Mouse (Mus musculus) hindbrain, embryonic 15.5 days (tissue): ENCODE measurements around the gene Dnajc2. TPM values are rescaled to one million over a fixed set of nuclear protein-coding genes. Genes with fewer than 3 reads are reported as not detected.

Source experiments
- ATAC-seq: fragments of 200-750 bp; cut with Nextera tagmentation; 2 replicates; pipeline ENCODE4 v1.8.0; 2017; ENCODE audit warnings: low read depth, moderate number of reproducible peaks, moderate TSS enrichment; ENCODE audit not compliant: low FRiP score
- H3K27ac ChIP-seq: fragments of 300-500 bp; sonication (generic); replicated peaks from 2 replicates; pipeline ENCODE4 v1.5.1; 2015; ENCODE audit warnings: mild to moderate bottlenecking, inconsistent platforms
- H3K27me3 ChIP-seq: fragments of 300-500 bp; sonication (generic); 2 replicates; pipeline ENCODE4 v1.6.1; 2015; ENCODE audit warnings: control low read depth, inconsistent platforms
- H3K36me3 ChIP-seq: fragments of 300-500 bp; sonication (generic); 2 replicates; pipeline ENCODE4 v1.6.1; 2015; ENCODE audit warnings: control low read depth, inconsistent platforms
- H3K4me1 ChIP-seq: fragments of 300-500 bp; sonication (generic); replicated peaks from 2 replicates; pipeline ENCODE4 v1.6.1; 2015; ENCODE audit warnings: control low read depth, inconsistent platforms
- H3K4me2 ChIP-seq: fragments of 300-500 bp; sonication (generic); 2 replicates; pipeline ENCODE4 v1.6.1; 2015; ENCODE audit warnings: moderate library complexity, mild to moderate bottlenecking, inconsistent platforms
- H3K4me3 ChIP-seq: fragments of 300-500 bp; sonication (generic); 2 replicates; pipeline ENCODE4 v1.5.1; 2015; ENCODE audit warnings: mild to moderate bottlenecking, inconsistent platforms
- H3K9ac ChIP-seq: fragments of 300-500 bp; sonication (generic); 2 replicates; pipeline ENCODE4 v1.6.1; 2015; ENCODE audit warnings: inconsistent platforms
- H3K9me3 ChIP-seq: fragments of 300-500 bp; sonication (generic); 2 replicates; pipeline ENCODE4 v1.6.1; 2016; ENCODE audit warnings: control low read depth, inconsistent platforms
- WGBS: fragments of 180-500 bp; shearing (Covaris S2); methylation state at CpG from one replicate; pipeline ENCODE4 v1.1.7; 2015; 5-methylcytosine and 5-hydroxymethylcytosine counted together
- polyA plus RNA-seq: library from polyadenylated mRNA; unstranded; fragments of >200 nt; fragmentation: Nextera tagmentation; extraction: Ambion mirVana; gene quantifications from 2 replicates; pipeline ENCODE4 v1.2.1, GENCODE M21; 2015

The Dnajc2 gene
- polyA plus RNA-seq, 1 experiment from 2014 or later, result 64.1 TPM

DNA sequence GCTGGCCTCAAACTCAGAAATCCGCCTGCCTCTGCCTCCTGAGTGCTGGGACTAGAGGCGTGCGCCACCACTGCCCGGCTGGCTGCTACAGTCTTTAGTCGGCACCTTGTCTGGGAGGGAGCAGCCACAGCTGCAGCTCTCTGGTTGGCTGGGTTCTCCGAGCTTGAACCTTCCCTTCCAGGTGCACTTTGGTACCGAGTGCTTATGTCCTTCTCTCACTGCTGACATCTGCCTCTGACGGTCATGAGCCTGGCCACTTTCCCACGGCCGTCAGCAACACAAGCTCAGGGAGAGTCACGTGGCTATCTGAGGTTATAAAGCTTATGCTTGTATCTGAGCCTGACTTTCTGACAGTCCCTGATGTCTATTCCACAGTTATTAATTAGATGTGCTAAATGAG, 45.9 kb downstream of the Dnajc2 start:
- ATAC-seq, result no peak
- WGBS, result 92% methylated on average over 11 of the region's 11 CpGs
- Histone ChIP-seq H3K36me3 (peaks cover 47% of the 10 kb centered on the region), H3K9ac (no peak overlapping the region), H3K27ac (no peak overlapping the region), H3K9me3 (no peaks in the 10 kb centered on the region), H3K4me1 (peaks cover 13% of the 10 kb centered on the region), H3K4me2 (no peak overlapping the region), H3K4me3 (no peak overlapping the region), H3K27me3 (no peaks in the 10 kb centered on the region)

DNA sequence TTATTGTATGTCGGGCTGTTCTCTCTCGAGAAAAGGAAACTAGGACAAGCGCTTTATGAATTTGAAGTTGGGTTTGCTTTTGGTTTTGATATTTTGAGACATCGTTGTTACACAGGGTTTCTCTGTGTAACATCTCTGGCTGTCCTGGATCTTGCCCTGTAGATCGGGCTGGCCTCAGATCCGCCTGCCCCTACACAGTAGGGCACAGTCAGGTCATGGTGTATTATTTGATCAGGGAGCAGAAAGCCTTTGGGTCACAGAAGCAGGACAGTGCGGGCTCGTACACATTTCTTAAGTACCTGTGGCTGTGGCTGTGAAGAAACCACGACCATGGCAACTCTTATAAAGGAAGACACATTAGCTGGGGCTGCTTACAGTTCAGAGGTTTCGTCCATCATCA, 47.4 kb downstream of the Dnajc2 start:
- Histone ChIP-seq H3K36me3 (peaks cover 32% of the 10 kb centered on the region), H3K9me3 (no peaks in the 10 kb centered on the region), H3K27me3 (no peaks in the 10 kb centered on the region), H3K4me2 (peak overlapping the region; percentile 87), H3K4me1 (peaks cover 25% of the 10 kb centered on the region), H3K27ac (peak overlapping the region; percentile 86; the same call in 1 of the 2 replicates), H3K4me3 (peak overlapping the region; percentile 86), H3K9ac (peak overlapping the region; percentile 92)
- ATAC-seq, result peak; percentile 13; the same call in 1 of the 2 replicates
- WGBS, result 27% methylated on average over 10 of the region's 10 CpGs

DNA sequence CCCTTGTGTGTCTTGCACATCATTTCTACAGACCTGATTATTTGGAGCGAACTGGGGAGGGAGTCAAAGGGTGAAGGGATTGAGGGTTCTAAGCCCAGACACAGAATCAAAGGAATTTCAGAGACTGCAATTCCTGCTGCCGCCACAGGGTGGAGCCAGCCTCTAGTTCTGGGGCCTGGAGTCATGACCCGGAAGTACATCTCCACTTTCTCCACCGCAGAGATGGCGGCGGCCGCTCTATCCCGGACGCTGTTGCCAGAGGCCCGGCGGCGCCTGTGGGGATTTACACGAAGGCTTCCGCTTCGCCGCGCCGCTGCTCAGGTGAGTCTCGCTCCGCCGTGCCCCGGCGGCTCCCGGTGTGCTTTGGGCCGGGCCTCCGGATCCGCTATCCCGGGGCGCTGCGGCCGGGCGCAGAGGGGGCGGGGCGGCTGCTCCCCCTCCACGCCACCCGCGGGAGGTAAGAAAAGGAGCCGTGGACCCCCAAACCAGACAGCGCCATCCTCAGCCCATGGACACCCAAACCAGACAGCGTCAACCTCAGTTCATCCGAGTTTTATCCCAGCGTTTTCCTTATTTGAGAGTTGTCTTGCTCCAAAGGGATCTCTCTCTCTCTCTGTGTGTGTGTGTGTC, 48.0 kb downstream of the Dnajc2 start, which contains the start of gene Pmpcb:
Gene Pmpcb, plus strand, starts transcription at position 186 of the 630 bp plus-strand sequence.
- WGBS, result under 1% methylated on average over 42 of the region's 42 CpGs
- no peaks in the 10 kb centered on the region for H3K9me3 ChIP-seq
- H3K27ac ChIP-seq, result peak within 1 kb of the TSS; percentile 86
- ATAC-seq, result peak; percentile 87
- H3K4me1 ChIP-seq, result peaks cover 31% of the 10 kb centered on the region
- H3K36me3 ChIP-seq, result peaks cover 26% of the 10 kb centered on the region
- H3K4me3 ChIP-seq, result peak within 1 kb of the TSS; percentile 86
- no peaks in the 10 kb centered on the region for H3K27me3 ChIP-seq
- H3K4me2 ChIP-seq, result peak within 1 kb of the TSS; percentile 87
- peak within 1 kb of the TSS; percentile 92 for H3K9ac ChIP-seq

DNA sequence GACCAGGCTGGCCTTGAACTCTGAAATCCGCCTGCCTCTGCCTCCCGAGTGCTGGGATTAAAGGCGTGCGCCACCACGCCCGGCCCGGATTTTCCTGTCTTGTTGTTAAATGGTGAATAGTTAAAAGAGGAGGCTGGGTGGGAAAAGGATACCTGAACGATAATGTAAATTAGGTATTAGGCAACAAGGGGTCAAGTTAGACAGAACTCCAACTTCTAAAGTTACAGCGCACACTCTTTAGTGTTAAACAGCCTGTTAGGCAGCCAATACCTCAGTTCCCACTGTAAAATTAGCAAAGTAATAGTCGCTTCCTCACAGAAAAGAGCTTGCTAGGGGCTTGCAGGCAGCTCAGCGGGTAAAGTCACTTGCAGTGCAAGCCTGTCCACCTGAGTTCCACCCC, 49.0 kb downstream of the Dnajc2 start:
- no peak overlapping the region for H3K9ac ChIP-seq
- no peak for ATAC-seq
- no peak overlapping the region for H3K27ac ChIP-seq
- 91% methylated on average over 11 of the region's 11 CpGs for WGBS
- H3K9me3 ChIP-seq, result no peaks in the 10 kb centered on the region
- H3K4me1 ChIP-seq, result peaks cover 32% of the 10 kb centered on the region
- H3K27me3 ChIP-seq, result no peaks in the 10 kb centered on the region
- no peak overlapping the region for H3K4me3 ChIP-seq
- peaks cover 16% of the 10 kb centered on the region for H3K36me3 ChIP-seq
- H3K4me2 ChIP-seq, result no peak overlapping the region

DNA sequence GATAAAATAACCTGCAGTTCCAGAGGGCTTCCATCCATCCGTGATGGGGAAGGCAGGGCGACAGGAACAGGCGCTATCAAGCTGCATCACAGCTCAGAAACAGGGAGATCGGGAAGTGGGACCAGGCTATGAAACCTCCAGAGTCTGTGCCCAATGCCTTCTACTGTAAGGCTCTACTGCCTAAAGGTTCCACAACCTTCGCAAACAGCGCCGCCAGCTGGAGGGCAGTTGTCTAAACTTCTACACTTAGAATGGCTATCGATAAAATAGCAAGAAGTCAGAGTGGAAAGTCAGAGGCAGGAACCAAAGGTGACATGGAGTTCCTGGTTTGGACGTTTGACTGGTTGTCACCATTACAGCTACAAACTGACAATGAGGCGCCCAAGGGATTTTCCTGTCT, 49.5 kb downstream of the Dnajc2 start:
- Histone ChIP-seq H3K27me3 (no peaks in the 10 kb centered on the region), H3K9me3 (no peaks in the 10 kb centered on the region), H3K36me3 (peaks cover 15% of the 10 kb centered on the region), H3K4me1 (peaks cover 32% of the 10 kb centered on the region), H3K9ac (no peak overlapping the region), H3K4me2 (0 out of 2 replicates have a peak overlapping the region, but pooled peaks have one; percentile 17), H3K4me3 (no peak overlapping the region), H3K27ac (no peak overlapping the region)
- ATAC-seq, result no peak
- WGBS, result 26% methylated on average over 10 of the region's 10 CpGs

DNA sequence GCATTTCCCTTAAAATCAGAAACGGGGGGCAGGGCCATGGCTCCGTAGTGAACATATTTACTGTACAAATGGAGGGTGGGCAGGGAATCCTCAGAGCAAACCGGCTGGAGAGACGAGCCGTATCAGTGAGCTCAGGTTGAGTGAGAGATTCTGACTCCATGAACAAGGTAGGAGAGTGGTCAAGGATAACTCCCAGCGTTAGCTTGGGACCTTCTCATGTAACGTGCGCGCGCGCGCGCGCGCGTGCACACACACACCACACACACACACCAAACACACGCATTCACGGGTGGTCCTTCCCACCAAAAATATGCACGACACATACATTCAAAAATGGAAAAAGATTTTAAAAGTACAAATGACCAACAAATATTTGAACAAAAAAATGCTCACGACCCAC, 50.0 kb downstream of the Dnajc2 start:
- Histone ChIP-seq H3K9ac (no peak overlapping the region), H3K4me2 (no peak overlapping the region; the same call in 1 of the 2 replicates), H3K9me3 (no peaks in the 10 kb centered on the region), H3K27me3 (no peaks in the 10 kb centered on the region), H3K4me1 (peaks cover 32% of the 10 kb centered on the region), H3K27ac (no peak overlapping the region), H3K36me3 (peaks cover 11% of the 10 kb centered on the region), H3K4me3 (no peak overlapping the region)
- WGBS, result 77% methylated on average over 20 of the region's 20 CpGs
- ATAC-seq, result no peak

DNA sequence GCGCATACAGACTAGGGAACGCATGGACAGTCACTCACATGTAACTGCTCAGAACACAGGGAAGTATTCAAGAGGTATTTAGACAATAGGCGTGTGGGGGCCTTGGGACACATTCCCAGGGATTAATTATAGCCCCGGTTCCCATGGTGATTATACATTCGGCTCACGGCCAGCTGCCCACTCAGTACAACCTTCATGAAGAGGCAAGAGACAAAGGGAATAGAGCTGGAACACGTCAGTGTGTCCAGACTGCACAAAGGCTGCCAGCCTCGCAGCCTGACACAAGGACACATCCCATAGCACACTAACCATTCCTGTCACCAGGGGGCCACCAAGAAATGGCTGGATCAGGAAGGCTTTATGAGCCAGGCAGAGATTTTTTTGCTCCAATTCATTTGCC, 52.1 kb downstream of the Dnajc2 start:
- H3K4me1 ChIP-seq, result peaks cover 24% of the 10 kb centered on the region
- no peaks in the 10 kb centered on the region for H3K36me3 ChIP-seq
- H3K4me2 ChIP-seq, result peak overlapping the region; percentile 26
- H3K27me3 ChIP-seq, result no peaks in the 10 kb centered on the region
- H3K4me3 ChIP-seq, result no peak overlapping the region
- no peaks in the 10 kb centered on the region for H3K9me3 ChIP-seq
- WGBS, result 3% methylated on average over 8 of the region's 8 CpGs
- peak; percentile 84 for ATAC-seq
- H3K9ac ChIP-seq, result no peak overlapping the region
- H3K27ac ChIP-seq, result peak overlapping the region; percentile 77

DNA sequence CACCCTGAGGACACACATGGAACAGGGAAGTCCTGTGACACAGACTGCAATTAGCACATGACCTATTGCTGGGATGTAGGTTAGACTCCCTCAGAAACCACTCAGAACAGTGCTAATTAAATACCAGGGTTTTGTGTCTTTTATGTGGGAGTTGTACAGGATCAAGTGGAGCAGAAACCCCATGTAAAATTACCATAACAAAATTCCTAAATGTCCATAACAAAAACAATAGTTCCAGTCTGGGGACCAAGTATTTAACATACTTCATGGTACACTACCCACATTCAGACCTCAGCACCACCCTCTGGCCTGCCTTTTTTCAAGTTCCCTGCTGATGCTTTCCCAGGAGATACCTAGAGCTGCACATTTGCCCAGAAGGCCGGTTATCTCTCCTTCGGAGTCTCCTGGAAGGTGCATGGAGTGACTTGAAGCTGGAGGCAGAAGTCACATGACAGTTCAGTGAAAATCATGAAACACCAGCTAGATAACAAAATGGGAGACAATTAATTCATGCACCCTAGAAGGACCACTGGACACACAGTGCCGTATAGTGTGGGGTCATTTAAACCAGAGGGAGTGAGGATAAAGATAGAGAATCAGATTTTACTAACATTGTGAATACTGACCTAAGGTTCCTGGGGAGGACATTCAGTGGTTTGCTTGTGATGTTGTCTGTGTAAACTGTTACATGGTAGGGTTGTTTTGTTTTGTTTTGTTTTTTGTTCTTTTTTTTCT, 52.7 kb downstream of the Dnajc2 start:
- H3K4me2 ChIP-seq, result peak overlapping the region; percentile 26; the same call in 1 of the 2 replicates
- WGBS, result 21% methylated on average over 3 of the region's 3 CpGs

DNA sequence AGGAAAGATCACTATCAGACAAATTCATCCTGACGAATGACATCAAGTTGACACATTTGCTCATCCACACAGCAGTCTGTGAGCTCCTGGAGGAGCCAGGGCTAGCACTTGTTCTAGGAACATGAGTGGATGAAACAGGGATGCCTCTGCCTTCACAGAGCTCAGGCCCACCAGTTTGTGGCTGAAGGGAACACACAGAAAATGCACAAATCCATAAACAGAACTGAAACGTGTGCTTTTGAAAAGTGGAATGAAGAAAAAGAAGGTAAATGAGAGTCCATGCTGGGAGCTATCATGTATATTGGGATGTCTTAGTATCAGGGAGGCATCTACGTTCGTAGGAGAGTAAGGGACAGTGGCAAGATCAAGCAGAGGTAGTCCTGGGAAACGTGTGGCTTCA, 55.9 kb downstream of the Dnajc2 start:
- no peak overlapping the region for H3K27ac ChIP-seq
- no peak overlapping the region for H3K9ac ChIP-seq
- peaks cover 29% of the 10 kb centered on the region for H3K4me1 ChIP-seq
- H3K9me3 ChIP-seq, result no peaks in the 10 kb centered on the region
- no peaks in the 10 kb centered on the region for H3K36me3 ChIP-seq
- H3K4me2 ChIP-seq, result no peak overlapping the region
- 87% methylated on average over 5 of the region's 5 CpGs for WGBS
- no peaks in the 10 kb centered on the region for H3K27me3 ChIP-seq
- no peak for ATAC-seq
- no peak overlapping the region for H3K4me3 ChIP-seq

More for the DNA sequence above, 52.7 kb downstream of the Dnajc2 start:
- Histone ChIP-seq H3K27me3 (no peaks in the 10 kb centered on the region), H3K27ac (peak overlapping the region; percentile 77), H3K9ac (no peak overlapping the region), H3K36me3 (no peaks in the 10 kb centered on the region), H3K4me3 (no peak overlapping the region), H3K4me1 (peaks cover 19% of the 10 kb centered on the region), H3K9me3 (no peaks in the 10 kb centered on the region)
- peak; percentile 32 for ATAC-seq

DNA sequence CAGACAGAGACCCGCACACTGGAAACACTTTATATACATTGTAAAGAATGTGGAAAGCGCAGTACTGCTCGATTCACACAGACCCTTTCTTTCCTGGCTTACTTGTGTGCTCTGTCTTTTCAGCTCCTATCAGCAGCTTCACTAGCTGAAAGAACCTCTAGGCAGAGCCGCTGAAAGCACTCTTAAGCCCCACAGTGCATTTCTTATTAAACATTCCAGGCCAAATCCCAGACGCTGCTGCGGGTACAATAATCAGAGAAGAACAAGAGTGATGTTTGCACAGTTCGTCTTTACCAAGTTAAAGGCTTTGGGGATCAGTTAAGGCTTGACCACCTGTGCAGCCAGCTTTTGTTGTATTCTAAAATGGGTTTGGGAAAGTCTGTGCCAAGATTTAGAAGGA, 60.2 kb downstream of the Dnajc2 start:
- H3K27me3 ChIP-seq, result no peaks in the 10 kb centered on the region
- no peak overlapping the region for H3K4me3 ChIP-seq
- H3K9ac ChIP-seq, result no peak overlapping the region
- ATAC-seq, result peak; percentile 76; the same call in 1 of the 2 replicates
- WGBS, result 21% methylated on average over 7 of the region's 7 CpGs
- H3K9me3 ChIP-seq, result no peaks in the 10 kb centered on the region
- no peaks in the 10 kb centered on the region for H3K36me3 ChIP-seq
- H3K4me2 ChIP-seq, result no peak overlapping the region
- H3K27ac ChIP-seq, result peak overlapping the region; percentile 67
- peaks cover 9% of the 10 kb centered on the region; the same call in 1 of the 2 replicates for H3K4me1 ChIP-seq

DNA sequence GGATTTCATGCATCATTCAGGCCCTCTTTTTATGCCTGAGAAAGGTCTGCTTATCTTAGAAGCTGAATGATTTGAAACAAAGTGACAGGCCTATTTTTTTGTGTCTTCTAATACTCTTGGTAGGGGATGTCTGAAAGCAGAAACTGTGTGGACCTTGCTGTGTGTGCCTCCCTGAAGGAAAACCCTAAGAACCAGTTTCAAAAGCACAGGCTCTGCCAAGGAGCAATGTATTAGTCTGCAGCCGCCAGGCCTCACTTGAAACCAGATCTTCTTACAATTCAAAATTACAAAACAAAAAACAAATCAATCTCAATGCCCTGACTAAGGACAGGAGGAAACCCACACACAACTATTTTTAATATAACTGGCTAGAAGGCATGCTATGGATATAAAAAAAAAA, 60.6 kb downstream of the Dnajc2 start:
- Histone ChIP-seq H3K4me3 (no peak overlapping the region), H3K36me3 (no peaks in the 10 kb centered on the region), H3K4me2 (no peak overlapping the region), H3K27ac (peak overlapping the region; percentile 67), H3K27me3 (no peaks in the 10 kb centered on the region), H3K9me3 (no peaks in the 10 kb centered on the region), H3K4me1 (peaks cover 9% of the 10 kb centered on the region; the same call in 1 of the 2 replicates), H3K9ac (no peak overlapping the region)
- ATAC-seq, result no peak
- WGBS, result 27% methylated on average over 1 of the region's 1 CpGs

DNA sequence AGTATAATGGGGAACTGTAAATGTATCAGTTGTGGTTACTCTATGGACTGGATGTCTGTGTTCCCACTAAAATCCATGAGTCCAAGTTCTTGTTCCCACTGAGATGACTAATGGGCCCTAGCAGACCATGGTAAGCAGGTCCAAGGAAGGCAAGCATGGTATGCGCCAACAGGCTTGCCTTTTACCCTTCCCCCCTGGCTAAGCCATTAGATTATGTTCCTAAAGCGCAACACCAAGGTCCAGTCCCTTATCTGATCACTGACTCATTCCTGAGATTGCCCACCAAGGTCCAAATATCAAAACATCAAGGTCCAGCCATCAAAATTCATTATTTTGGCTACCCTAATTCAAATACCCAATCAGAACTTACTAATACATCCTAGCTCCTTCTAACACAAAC, 65.8 kb downstream of the Dnajc2 start:
- Histone ChIP-seq H3K9me3 (no peaks in the 10 kb centered on the region), H3K36me3 (no peaks in the 10 kb centered on the region), H3K4me1 (peaks cover under 1% of the 10 kb centered on the region; the same call in 1 of the 2 replicates), H3K27me3 (no peaks in the 10 kb centered on the region), H3K27ac (no peak overlapping the region), H3K4me2 (no peak overlapping the region), H3K9ac (no peak overlapping the region), H3K4me3 (no peak overlapping the region)
- 85% methylated on average over 2 of the region's 2 CpGs for WGBS
- ATAC-seq, result no peak
